Mouse (Mus musculus): ENCODE data around the gene Tnrc6b.
"Not testable (repeated sequence)": the region's sequence is repeated elsewhere in the genome, so short reads cannot be mapped to it uniquely, and the experiment has no call there.

Tnrc6b gene

DNA sequence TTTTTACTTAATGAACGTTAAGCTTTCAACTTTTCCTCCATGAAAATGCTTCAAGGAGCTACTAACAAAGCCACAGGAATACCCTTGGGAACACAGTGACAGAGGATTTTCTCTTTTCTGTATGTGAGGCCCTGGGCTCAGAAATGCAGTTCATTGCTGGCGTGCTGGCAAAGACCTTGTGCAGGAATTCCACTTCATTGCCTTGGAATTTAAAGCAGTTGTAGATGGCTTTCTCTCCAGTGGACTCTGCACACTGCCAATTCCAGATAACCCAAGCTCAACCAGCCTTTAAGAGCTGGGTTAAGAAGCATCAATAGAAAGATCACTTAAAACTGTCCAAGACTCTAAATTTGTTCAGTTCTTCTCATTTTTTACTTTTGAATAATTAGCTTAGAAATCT lies 204.7 kb downstream of the Tnrc6b start:
- no peak for DNase-seq (ENCODE audit: low read depth)

- DNase-seq (ENCODE audit: low read depth): no peak
Observed at GRCm38 (mm10) chr15:80916621-80917020, 205.5 kb downstream of the Tnrc6b start.

DNA sequence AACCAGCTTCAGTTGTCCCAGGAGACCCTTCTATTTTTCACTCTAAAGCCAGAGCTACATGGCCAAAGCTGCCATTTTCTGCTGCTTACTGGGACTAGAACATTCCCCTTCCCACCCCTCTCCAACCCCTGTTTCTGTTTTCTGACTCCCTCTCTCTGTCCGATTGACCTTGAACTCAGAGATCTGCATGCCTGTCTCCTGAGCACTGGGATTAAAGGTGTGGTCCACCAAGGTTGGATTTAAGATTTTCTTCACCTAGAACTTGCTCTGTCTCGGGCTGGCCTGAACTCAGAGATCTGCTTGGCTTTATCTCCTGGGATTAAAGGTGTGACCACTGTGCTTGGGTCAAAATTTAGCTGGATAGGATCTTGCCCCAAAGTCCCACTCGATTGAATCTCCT lies 209.2 kb downstream of the Tnrc6b start:
- no peak for DNase-seq (ENCODE audit: low read depth)

GRCm38 (mm10) chr15:80921781-80922180 lies 210.7 kb downstream of the Tnrc6b start:
- DNase-seq (ENCODE audit: low read depth): no peak

GRCm38 (mm10) chr15:80924211-80924610 lies 213.1 kb downstream of the Tnrc6b start:
- no peak for DNase-seq (ENCODE audit: low read depth)

DNA sequence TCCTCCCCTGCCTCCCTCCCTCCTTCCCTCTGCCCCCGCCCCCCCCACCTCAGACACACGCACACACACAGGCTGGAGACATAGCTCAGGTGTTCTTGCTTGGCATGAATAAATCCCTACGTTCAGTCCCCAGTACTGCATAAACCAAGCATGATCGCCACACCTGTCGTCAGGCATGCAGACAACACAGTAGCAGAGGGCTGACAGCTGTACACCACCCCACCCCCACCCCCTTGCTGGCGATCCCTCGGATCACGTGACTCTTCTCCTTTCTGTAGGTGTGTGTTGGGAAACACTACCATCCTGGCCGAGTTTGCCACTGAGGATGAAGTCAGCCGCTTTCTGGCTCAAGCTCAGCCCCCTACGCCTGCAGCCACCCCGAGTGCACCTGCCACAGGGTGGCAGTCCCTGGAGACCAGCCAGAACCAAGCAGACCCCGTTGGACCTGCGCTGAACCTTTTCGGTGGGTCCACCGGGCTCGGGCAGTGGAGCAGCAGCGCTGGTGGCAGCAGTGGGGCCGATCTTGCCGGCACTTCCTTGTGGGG lies 217.8 kb downstream of the Tnrc6b start:
- DNase-seq (ENCODE audit: low read depth): no peak

DNA sequence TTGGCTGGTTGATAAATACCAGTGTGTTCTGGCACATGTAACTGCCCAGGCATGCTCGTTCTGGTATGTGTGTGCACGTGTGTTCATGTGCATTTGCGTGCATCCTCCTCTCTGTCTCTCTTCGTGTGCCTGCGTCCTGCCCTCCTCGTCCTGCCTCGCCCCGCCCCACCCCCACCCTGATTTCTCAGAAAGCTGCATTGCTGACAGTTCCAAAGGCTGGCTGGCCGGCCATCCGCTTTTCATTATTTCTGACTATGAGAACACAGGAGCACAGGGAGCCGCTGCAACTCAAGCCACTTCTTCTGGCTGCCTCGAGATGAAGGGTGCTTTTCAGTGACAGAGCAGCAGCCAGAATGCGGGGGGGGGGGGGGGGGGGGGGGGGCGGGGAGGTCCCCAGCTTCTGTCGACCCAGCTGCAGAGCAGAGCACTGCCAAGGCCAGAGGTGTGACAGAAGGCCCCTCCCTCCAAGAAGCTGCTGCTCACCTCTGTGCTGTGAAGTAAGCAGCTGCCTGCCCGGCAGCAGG lies 219.0 kb downstream of the Tnrc6b start:
- no peak for DNase-seq (ENCODE audit: low read depth)

- DNase-seq (ENCODE audit: low read depth): not testable (repeated sequence)
Observed at GRCm38 (mm10) chr15:80930676-80931320, 219.7 kb downstream of the Tnrc6b start.

- DNase-seq (ENCODE audit: low read depth): no peak
Observed at GRCm38 (mm10) chr15:80931345-80931960, 220.3 kb downstream of the Tnrc6b start.

GRCm38 (mm10) chr15:80934841-80935240 lies 223.7 kb downstream of the Tnrc6b start:
- DNase-seq (ENCODE audit: low read depth): no peak

GRCm38 (mm10) chr15:80936686-80937085 lies 225.6 kb downstream of the Tnrc6b start:
- DNase-seq (ENCODE audit: low read depth): no peak

- no peak for DNase-seq (ENCODE audit: low read depth)
Observed at GRCm38 (mm10) chr15:80938615-80939014, 227.5 kb downstream of the Tnrc6b start.

DNA sequence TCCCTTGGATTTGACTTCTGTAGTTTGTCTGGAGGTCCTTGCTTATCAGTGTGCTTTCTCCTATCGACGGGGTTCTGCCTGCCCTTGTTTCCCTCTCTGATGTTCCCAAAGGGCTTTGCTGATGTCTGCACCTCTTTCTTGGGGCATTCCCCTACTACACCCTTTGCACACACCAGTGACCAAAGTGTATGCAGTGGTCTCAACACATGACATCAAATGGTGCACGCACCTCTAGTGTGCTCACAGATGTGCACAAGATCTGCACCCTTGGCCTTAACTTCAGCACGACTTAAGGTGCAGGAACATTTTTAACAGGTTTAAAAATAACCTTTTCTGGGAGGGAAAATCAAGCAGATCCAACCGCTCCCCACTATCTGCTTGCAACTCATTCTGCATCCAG lies 228.3 kb downstream of the Tnrc6b start:
- DNase-seq (ENCODE audit: low read depth): no peak

- no peak for DNase-seq (ENCODE audit: low read depth)
Observed at GRCm38 (mm10) chr15:80941468-80942040, 230.4 kb downstream of the Tnrc6b start.

DNA sequence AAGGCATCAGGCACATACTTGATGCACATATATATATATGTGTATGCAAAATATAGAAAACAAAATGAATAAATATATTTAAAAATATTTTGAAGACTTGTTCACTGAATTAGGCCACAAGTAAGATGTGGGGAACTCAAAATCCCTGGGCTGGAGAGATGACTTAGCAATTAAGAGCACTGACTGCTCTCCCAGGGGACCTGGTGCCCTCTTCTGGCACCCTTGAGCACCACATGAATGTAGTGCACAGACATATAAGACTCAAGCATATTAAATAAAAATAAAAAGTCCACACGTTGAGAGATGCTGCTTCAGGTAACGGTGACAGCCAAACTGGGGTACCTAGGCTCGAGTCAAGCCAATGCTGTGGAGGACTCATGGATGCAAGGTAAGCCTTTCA lies 234.7 kb downstream of the Tnrc6b start:
- peak; percentile 46 for DNase-seq (ENCODE audit: low read depth)

DNA sequence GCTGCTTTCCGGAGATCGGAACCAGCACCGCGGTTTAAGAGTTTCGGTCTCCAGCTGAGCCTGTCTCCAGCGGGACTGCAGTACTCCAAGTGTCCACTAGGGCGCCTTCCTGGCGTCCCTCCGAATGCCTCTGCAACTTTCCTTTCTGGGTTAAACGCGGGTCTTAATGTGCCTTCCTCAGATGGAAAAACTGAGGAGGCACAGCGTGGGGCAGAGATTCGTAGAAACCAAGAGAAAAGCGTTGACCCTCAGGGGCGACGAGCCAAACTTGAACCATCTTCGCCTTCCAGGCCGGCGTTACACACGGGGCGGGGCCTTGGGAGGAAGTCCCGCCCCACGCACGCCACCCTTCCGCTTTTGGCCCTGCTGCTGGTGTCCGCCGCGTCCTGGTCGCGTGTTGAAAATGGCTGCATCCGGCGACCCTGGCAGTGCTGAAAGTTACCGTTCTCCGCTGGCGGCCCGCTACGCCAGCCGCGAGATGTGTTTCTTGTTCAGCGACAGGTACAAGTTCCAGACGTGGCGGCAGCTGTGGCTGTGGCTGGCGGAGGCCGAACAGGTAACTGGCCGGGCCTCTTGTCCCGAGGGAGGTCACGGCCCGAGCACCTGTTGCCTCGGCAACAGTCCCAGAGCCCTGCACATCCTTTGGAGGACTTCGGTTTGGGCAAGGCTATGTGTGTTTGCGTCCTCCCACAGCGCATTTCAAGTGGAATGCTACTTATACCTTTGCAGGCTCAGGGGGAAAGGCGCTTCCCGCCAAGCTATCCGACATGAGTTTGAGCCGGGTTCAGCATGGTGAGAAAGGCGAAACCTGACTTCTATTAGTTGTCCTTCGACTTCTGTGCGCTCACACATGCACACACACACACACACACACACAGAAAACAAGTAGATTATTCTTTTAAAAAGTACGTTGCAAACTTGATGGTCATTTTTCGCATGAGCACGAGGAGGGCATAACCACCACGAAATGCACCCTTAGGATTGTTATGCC lies 237.3 kb downstream of the Tnrc6b start, which contains the start of gene Adsl:
Gene Adsl (plus strand): TSS at position 346 of the 991 bp plus-strand sequence.
- peak; percentile 81 for DNase-seq (ENCODE audit: low read depth)

DNA sequence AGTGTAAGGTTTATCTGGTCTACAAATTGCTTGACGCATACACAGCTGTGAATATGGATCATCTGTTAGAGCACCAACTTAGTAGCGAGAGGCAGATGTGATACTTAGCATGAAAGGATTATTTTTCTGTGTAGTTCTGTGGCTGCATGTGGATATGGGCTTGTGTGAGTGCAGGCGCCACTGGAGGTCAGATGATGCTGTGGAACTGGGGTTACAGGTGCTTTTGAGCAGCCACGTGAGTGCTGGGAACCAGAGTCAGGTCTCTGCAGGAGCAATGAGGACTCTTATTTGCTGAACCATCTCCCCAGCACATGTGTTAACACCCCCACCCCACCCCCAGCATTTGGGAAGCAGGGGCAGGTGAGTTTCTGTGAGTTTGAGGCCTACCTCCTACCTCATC lies 238.3 kb downstream of the Tnrc6b start:
- no peak for DNase-seq (ENCODE audit: low read depth)

DNA sequence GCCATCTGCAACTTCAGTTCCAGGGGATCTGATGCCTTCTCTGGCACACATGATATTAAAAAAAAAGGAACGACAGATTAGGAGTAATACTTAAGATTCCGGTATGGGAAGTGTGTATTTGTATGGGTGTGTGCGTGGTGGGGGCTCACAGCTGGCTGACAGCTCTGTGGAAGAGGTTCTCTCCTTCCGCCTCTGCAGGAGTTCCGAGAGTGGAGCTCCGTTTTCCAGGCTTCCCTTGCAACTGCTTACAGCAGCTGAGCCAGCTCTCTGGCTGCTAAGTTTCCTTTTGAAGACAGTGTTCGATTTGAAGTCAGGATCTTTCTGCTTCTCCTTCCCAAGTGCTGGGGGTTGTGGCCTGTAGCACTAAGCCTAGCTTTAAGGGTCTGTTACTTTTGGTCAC lies 238.9 kb downstream of the Tnrc6b start:
- DNase-seq (ENCODE audit: low read depth): no peak

DNA sequence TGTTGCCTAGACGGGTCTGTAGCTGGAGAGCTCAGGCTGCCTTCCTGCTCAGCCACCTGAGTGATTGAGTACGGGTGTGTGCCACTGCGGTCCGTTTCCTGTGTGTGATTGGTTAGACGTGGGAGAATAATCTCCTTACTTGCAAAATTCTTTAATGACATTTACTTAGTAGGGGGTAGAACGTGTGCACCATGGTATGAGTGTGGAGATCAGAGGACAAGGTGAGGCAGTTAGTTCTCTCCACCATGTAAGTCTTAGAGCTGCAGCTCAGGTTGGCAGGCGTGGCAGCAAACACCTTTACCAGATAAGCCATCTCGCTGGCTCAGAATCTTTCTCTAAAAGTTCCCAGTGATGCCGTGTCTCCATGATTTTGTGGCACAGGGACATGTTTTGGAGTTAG lies 242.9 kb downstream of the Tnrc6b start:
- DNase-seq (ENCODE audit: low read depth): no peak

- DNase-seq (ENCODE audit: low read depth): no peak
Observed at GRCm38 (mm10) chr15:80954861-80955260, 243.7 kb downstream of the Tnrc6b start.

- no peak for DNase-seq (ENCODE audit: low read depth)
Observed at GRCm38 (mm10) chr15:80955836-80956438, 244.8 kb downstream of the Tnrc6b start.
